Mouse (Mus musculus) ES-E14 (cell line): ENCODE data around the gene Ctnna3. TPM values are rescaled to one million over a fixed set of nuclear protein-coding genes. Genes with fewer than 3 reads are reported as not detected.

Source experiments
- DNase-seq: peaks from one replicate; pipeline ENCODE4 v3.0.0-alpha.2; 2013; ENCODE audit warnings: low read depth, low spot score
- H3K27ac ChIP-seq: 2 replicates; pipeline ENCODE4 v1.5.1; 2012; ENCODE audit warnings: low read depth, mild to moderate bottlenecking, low read length, moderate library complexity, mixed read lengths; ENCODE audit not compliant: poor library complexity, insufficient read depth, severe bottlenecking
- H3K36me3 ChIP-seq: 2 replicates; pipeline ENCODE4 v1.6.1; 2012; ENCODE audit warnings: mild to moderate bottlenecking, low read length, moderate library complexity, mixed read lengths; ENCODE audit not compliant: control insufficient read depth, poor library complexity, insufficient read depth, severe bottlenecking
- H3K4me1 ChIP-seq, 2 experiments: fragments of 150-350 bp in 1 of 2; sonication (generic) in 1 of 2; 2 replicates each; pipeline ENCODE4 v1.6.1; 2012; ENCODE audit warnings: low read length in 2 of 2, mild to moderate bottlenecking in 1 of 2, mixed read lengths in 1 of 2; ENCODE audit not compliant: control insufficient read depth in 2 of 2, insufficient read depth in 2 of 2, poor library complexity in 1 of 2
- H3K4me3 ChIP-seq, 2 experiments: fragments of 150-350 bp in 1 of 2; sonication (generic) in 1 of 2; 2 replicates each; pipeline ENCODE4 v1.5.1; 2012; ENCODE audit warnings: low read length in 2 of 2, low read depth in 1 of 2, mild to moderate bottlenecking in 1 of 2, mixed read lengths in 1 of 2; ENCODE audit not compliant: insufficient read depth in 1 of 2, poor library complexity in 1 of 2, severe bottlenecking in 1 of 2
- H3K9ac ChIP-seq: 2 replicates; pipeline ENCODE4 v1.6.1; 2012; ENCODE audit warnings: low read depth, mild to moderate bottlenecking, low read length, mixed read lengths; ENCODE audit not compliant: poor library complexity, insufficient read depth, severe bottlenecking
- H3K9me3 ChIP-seq: fragments of 150-350 bp; sonication (generic); 2 replicates; pipeline ENCODE4 v1.6.1; 2012; ENCODE audit warnings: low read depth, mild to moderate bottlenecking, low read length; ENCODE audit not compliant: control insufficient read depth, insufficient read depth
- CHD2 ChIP-seq: IDR thresholded peaks from 2 replicates; pipeline ENCODE4 v1.6.1; 2014; ENCODE audit warnings: mild to moderate bottlenecking, low read depth, low read length, inconsistent platforms
- HCFC1 ChIP-seq: IDR thresholded peaks from 2 replicates; pipeline ENCODE4 v1.6.1; 2012; ENCODE audit warnings: low read length, inconsistent platforms, borderline replicate concordance; ENCODE audit not compliant: insufficient read depth
- MAFK ChIP-seq: IDR thresholded peaks from 2 replicates; pipeline ENCODE4 v1.6.1; 2014; ENCODE audit warnings: mild to moderate bottlenecking, low read depth, low read length, inconsistent platforms; ENCODE audit not compliant: insufficient read depth
- ZC3H11A ChIP-seq: IDR thresholded peaks from 2 replicates; pipeline ENCODE4 v1.6.1; 2012; ENCODE audit warnings: low read depth, mild to moderate bottlenecking, inconsistent platforms, low read length, borderline replicate concordance
- ZNF384 ChIP-seq: IDR thresholded peaks from 2 replicates; pipeline ENCODE4 v1.6.1; 2012; ENCODE audit warnings: low read depth, low read length, inconsistent platforms
- in situ Hi-C, 2 experiments: fragments of 600-800 bp; cut with MboI; formaldehyde crosslinking; loops; one replicate each; pipeline ENCODE4 v1.15.1; 2025; ENCODE audit warnings: low sequenced_read_pairs in 2 of 2, inconsistent platforms in 1 of 2; ENCODE audit not compliant: unreplicated experiment in 2 of 2
- total RNA-seq: library from RNA; depleted of rRNA; stranded (reverse); fragments of 300-350 nt; gene quantifications from 2 replicates; pipeline ENCODE4 v1.2.3, GENCODE M21; 2012

Gene Ctnna3
- total RNA-seq, 1 experiment, result not detected

GRCm38 (mm10) chr10:64039760-64040535 lies 610.0 kb downstream of the Ctnna3 start:
- no peaks in the 10 kb centered on the region for H3K9me3 ChIP-seq
- in situ Hi-C loops, result no loop called here
- H3K4me3 ChIP-seq, result no peak overlapping the region
- H3K4me1 ChIP-seq, result no peaks in the 10 kb centered on the region
- no peak overlapping the region for H3K9ac ChIP-seq
- H3K27ac ChIP-seq, result no peak overlapping the region
- no peaks in the 10 kb centered on the region for H3K36me3 ChIP-seq
- TF ChIP-seq CHD2 (no peak), MAFK (no peak), ZNF384 (no peak), ZC3H11A (no peak), HCFC1 (no peak)
- no peak for DNase-seq

- H3K27ac ChIP-seq, result no peak overlapping the region
- no peaks in the 10 kb centered on the region for H3K36me3 ChIP-seq
- no peak for DNase-seq
- no peaks in the 10 kb centered on the region for H3K9me3 ChIP-seq
- H3K4me1 ChIP-seq, result no peaks in the 10 kb centered on the region
- TF ChIP-seq ZC3H11A (no peak), CHD2 (no peak), HCFC1 (no peak), MAFK (no peak), ZNF384 (no peak)
- in situ Hi-C loops, result no loop called here
- H3K9ac ChIP-seq, result no peak overlapping the region
- H3K4me3 ChIP-seq, result no peak overlapping the region
Measured at GRCm38 (mm10) chr10:64041218-64041617, 611.3 kb downstream of the Ctnna3 start.

- no peaks in the 10 kb centered on the region for H3K4me1 ChIP-seq
- H3K36me3 ChIP-seq, result no peaks in the 10 kb centered on the region
- no peak for DNase-seq
- no peak overlapping the region for H3K9ac ChIP-seq
- TF ChIP-seq ZNF384 (no peak), CHD2 (no peak), MAFK (no peak), HCFC1 (no peak), ZC3H11A (no peak)
- in situ Hi-C loops, result no loop called here
- H3K4me3 ChIP-seq, result no peak overlapping the region
- no peaks in the 10 kb centered on the region for H3K9me3 ChIP-seq
- H3K27ac ChIP-seq, result no peak overlapping the region
Measured at GRCm38 (mm10) chr10:64041892-64042291, 612.0 kb downstream of the Ctnna3 start.

- H3K27ac ChIP-seq, result no peak overlapping the region
Measured at GRCm38 (mm10) chr10:64049151-64049550, 619.3 kb downstream of the Ctnna3 start.

More at GRCm38 (mm10) chr10:64049151-64049550, 619.3 kb downstream of the Ctnna3 start:
- DNase-seq, result no peak
- no peaks in the 10 kb centered on the region for H3K36me3 ChIP-seq
- H3K9me3 ChIP-seq, result no peaks in the 10 kb centered on the region
- in situ Hi-C loops, result no loop called here
- TF ChIP-seq ZC3H11A (no peak), HCFC1 (no peak), ZNF384 (no peak), CHD2 (no peak), MAFK (no peak)
- no peaks in the 10 kb centered on the region for H3K4me1 ChIP-seq
- H3K4me3 ChIP-seq, result no peak overlapping the region
- no peak overlapping the region for H3K9ac ChIP-seq
